Mouse (Mus musculus) cerebral cortex, adult 2 months (tissue): Measurements from ENCODE around the gene Hdac6.

Experiments
- WGBS: fragments of 180-500 bp; shearing (Covaris S2); methylation state at CpG from one replicate; pipeline ENCODE4 v1.1.7; 2018; 5-methylcytosine and 5-hydroxymethylcytosine counted together

The Hdac6 gene

GRCm38 (mm10) chrX:7919601-7920383 lies 27.9 kb downstream of the Hdac6 start, which contains the start of gene Pcsk1n:
TSS of gene Pcsk1n (plus strand) at chrX:7919822.
- 8% methylated on average over 39 of the region's 40 CpGs for WGBS

- 78% methylated on average over 6 of the region's 6 CpGs for WGBS
These were observed 29.7 kb downstream of the Hdac6 start for GRCm38 (mm10) chrX:7917960-7918359.

GRCm38 (mm10) chrX:7915669-7916068 lies 32.0 kb downstream of the Hdac6 start:
- WGBS: 17% methylated on average over 3 of the region's 3 CpGs

GRCm38 (mm10) chrX:7910473-7910872 lies 37.2 kb downstream of the Hdac6 start:
- WGBS: 49% methylated on average over 6 of the region's 6 CpGs

- 97% methylated on average over 4 of the region's 4 CpGs for WGBS
These were observed 38.4 kb downstream of the Hdac6 start, which contains the start of gene Gm10490 for GRCm38 (mm10) chrX:7909242-7909641. TSS of gene Gm10490 (plus strand) at chrX:7909542.

GRCm38 (mm10) chrX:7907735-7908134 lies 40.0 kb downstream of the Hdac6 start, which contains the start of gene Gm10491:
TSS of gene Gm10491 (minus strand) at chrX:7907835.
- WGBS: 90% methylated on average over 5 of the region's 5 CpGs

GRCm38 (mm10) chrX:7904441-7904840 lies 43.2 kb downstream of the Hdac6 start:
- WGBS: 98% methylated on average over 5 of the region's 5 CpGs

GRCm38 (mm10) chrX:7898880-7899874 lies 48.5 kb downstream of the Hdac6 start, which contains the start of the genes Pqbp1 and Timm17b:
TSS of gene Pqbp1 (minus strand) at chrX:7899269.
TSS of gene Timm17b (plus strand) at chrX:7899357.
- 1% methylated on average over 62 of the region's 62 CpGs for WGBS

GRCm38 (mm10) chrX:7898211-7898610 lies 49.5 kb downstream of the Hdac6 start:
- WGBS: 9% methylated on average over 13 of the region's 13 CpGs

- WGBS: 2% methylated on average over 49 of the region's 49 CpGs
These were observed 63.7 kb downstream of the Hdac6 start, which contains the start of gene Slc35a2 for GRCm38 (mm10) chrX:7883841-7884567. TSS of gene Slc35a2 (plus strand) at chrX:7884028.
